Mouse (Mus musculus) kidney, postnatal 14 days (tissue): ENCODE results near the gene Ccdc73.
"Not testable (repeated sequence)": the region's sequence is repeated elsewhere in the genome, so short reads cannot be mapped to it uniquely, and the experiment has no call there.

Experiments used
- DNase-seq: peaks from one replicate; pipeline ENCODE4 v3.0.0; 2022; ENCODE audit warnings: mixed read lengths

Ccdc73 gene

DNA sequence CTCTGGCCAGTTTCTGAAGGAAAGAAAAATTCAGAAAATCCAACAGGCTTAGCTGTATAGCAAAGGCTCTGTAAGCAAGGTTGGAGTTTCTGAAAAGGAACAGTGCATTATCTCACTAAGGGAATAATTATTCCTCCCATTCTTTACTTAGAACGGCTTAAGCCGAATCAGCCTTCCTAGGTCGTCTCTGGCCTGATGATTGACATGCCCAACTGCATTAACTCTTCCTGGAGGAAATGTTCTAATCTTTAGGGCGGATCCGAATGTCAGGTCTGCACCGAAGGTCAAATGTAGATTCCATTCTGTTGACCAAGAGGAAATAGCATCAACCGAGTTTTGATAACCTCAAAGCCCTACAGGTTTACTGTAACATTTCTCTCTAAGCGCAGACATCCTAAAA, 11.2 kb downstream of the Ccdc73 start:
- no peak for DNase-seq

- DNase-seq, result no peak
These were observed 18.5 kb downstream of the Ccdc73 start for GRCm38 (mm10) chr2:104886109-104886508.

DNA sequence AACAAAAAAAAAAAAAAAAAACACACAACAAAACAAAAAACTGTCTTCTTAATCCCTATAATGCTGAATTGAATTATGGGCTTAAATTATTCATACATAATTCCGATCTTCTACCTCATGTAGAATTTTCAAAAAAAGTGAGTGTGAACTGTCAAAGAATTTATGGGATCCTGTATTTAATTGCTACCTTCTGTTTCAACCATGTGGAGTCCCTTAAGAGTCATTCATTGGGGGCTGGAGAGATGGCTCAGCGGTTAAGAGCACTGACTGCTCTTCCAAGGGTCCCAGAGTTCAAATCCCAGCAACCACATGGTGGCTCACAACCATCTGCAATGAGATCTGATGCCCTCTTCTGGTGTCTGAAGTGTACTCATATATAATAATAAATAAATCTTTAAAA, 19.7 kb downstream of the Ccdc73 start:
- DNase-seq, result not testable (repeated sequence)

GRCm38 (mm10) chr2:104887882-104888566, 20.4 kb downstream of the Ccdc73 start:
- DNase-seq, result peak; percentile 85

DNA sequence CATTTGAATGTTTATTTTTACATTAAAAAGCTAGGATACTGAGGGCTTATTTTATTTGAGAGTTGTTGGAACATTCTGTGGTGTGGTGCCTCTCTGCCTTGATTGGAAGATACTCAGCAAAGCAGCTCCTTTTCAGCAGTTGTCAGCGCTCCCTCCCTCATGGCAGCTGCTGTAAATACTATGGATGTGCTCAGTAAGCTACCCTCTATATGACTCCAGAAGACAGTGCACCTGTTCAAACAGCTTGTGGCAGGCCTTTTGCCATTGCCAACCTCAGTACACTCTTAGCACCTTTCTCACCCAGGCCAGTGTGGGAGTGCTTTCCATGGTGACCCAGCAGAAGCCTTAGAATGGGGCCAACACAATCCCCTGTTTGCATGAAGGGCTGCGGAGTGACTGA, 32.4 kb downstream of the Ccdc73 start:
- DNase-seq, result no peak

DNA sequence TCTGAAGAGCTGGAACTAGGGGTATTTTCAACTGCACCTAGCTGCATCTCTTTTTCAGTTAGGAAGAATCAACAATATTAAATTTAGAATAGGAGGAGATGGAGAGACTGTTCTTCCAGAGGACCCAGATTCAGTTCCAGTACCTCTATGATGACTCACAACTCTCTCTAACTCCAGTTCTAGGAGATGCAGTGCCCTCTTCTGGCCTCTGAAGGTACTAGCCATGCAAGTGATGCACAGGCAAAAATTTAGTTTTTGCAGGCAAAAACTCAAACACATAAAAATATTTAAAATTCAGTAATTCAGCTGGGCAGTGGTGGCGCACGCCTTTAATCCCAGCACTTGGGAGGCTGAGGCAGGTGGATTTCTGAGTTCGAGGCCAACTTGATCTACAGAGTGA, 48.1 kb downstream of the Ccdc73 start:
- DNase-seq, result no peak

DNA sequence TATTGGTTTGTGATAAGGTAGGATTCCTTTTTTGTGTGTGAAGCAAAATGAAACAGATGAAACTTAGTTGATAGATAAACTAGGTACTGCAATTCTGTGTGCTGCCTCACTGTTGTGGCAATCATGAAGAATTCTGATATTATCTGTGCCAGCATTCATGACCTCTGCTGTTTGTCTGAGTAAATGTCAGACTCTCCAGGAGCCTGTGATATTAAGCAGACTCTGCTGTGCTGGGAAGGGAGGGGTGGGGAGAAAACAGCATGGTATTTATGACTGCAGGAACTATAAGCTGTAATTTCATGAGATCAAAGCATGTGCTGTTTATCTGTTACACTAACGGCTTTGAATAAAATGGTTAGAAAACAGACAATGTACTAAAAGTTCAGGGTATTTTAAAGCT, 96.9 kb downstream of the Ccdc73 start:
- no peak for DNase-seq

DNA sequence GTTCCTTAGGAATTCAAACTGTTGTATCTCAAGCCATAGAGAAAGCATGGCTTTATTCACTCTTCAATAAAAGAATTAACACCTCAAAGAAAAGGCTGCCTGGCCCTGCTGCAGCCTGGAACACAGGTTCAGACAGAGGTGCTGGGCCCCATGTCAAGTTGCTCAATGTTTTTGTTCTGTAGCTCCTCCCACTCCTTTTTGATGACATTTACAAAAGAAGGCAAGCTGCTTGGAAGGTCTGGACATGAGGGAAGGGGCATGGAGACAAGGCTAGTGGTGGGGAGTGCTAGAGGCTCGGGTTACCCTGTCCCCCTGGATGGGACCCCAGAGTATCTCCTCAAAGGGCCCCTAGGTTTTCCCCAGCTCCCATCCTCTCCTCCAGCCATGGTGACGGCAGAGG, 114.1 kb downstream of the Ccdc73 start:
- no peak for DNase-seq

DNA sequence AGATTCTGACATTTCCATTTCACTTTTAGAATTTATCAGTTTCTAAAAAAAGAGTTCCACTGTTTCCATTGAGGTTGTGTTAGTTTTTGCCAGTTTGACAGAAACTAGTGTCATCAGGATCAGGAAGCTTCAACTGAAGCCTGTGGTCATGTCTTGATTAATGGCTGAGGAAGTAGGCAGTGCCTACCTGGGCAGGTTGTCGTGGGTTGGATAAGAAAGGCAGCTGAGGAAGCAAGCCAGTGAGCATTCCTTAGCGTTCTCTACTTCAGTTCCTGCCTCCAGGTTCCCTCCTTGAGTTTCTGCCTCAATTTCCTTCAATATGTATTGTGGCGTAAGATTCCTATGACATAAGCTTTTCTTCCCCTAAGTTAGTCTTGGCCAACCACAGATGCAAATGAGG, 118.2 kb downstream of the Ccdc73 start:
- no peak for DNase-seq

- DNase-seq, result no peak
These were observed 121.4 kb downstream of the Ccdc73 start for GRCm38 (mm10) chr2:104988974-104989373.

- no peak for DNase-seq
These were observed 126.8 kb downstream of the Ccdc73 start for GRCm38 (mm10) chr2:104994436-104994835.

DNA sequence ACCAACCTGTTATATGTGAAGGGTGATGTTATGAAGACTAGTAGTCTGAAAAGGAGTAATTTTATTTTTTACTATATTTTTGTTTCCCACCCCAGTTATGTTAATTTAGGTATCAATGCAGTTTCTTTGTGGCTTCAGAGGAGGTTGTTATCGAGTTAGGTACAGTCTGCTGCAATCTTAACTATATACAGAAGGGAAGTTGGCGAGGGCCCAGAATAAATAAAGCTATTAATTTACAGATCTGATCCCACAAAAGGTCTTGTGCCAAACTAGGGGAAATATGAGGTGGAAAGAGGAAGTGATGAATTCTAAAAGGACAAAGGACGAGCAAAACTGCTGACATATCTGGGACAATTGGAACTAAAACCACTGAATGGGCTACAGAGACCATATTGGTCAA, 128.6 kb downstream of the Ccdc73 start:
- no peak for DNase-seq

GRCm38 (mm10) chr2:105007236-105007635, 139.6 kb downstream of the Ccdc73 start:
- no peak for DNase-seq

GRCm38 (mm10) chr2:105016192-105016966, 148.8 kb downstream of the Ccdc73 start:
- no peak for DNase-seq

DNA sequence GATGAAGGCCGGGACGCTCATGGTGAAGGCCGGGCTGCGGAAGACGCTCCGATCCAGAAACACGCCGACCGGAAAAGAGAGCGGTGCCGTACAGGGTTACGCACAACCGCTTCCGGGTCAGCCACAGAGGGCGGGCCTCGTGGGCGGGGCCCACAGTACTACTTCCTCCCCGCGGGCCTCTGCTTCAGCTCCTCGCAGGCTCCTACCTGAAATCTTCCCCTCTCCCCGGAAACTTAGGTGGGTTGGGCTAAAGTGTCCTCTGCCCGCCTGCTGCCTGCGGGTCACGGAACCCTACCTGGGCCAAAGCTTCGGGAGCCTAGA, 149.3 kb downstream of the Ccdc73 start, which contains the start of gene Eif3m:
Gene Eif3m (minus strand): TSS at position 114 of the 321 bp plus-strand sequence.
- DNase-seq, result peak; percentile 96

GRCm38 (mm10) chr2:105017802-105018201, 150.2 kb downstream of the Ccdc73 start:
- no peak for DNase-seq

DNA sequence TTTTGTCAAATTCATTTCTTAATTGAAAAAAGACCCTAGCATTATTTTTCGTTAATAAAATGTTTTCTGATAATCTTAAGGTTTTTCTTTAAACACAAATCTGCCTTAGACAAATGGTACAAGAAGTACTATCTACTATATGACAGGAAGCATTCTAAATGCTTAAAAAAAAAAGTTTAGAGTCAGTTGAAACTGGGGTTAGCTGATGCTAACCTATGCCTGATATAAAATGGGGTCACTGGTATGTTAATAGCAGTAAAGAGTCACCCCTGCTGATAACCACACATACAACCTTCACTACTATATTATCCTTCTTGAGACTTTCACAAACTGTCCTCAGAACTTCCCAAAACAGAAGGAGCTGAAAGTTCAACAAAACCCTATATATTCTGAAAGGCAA, 151.9 kb downstream of the Ccdc73 start:
- no peak for DNase-seq

GRCm38 (mm10) chr2:105021256-105021655, 153.7 kb downstream of the Ccdc73 start:
- no peak for DNase-seq

DNA sequence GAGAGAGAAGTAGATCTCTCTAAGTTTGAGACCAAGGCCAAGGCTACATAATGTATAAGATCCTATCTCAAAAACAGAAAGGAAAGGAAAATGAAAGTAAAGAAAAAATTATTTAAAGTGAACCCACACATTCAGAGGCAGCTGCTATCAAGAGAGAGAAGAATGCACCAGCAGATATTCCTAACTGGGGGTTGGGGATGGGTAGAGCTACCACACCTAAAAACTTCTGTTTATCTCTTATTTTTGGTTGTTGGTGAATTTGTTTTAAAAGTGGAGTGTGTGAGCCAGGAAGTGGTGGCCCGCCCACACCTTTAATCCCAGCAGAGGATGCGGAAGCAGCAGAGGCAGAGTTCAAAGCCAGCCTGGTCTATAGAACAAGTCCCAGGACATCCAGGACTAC, 154.2 kb downstream of the Ccdc73 start:
- DNase-seq, result no peak

GRCm38 (mm10) chr2:105023031-105023615, 155.5 kb downstream of the Ccdc73 start:
- DNase-seq, result no peak

DNA sequence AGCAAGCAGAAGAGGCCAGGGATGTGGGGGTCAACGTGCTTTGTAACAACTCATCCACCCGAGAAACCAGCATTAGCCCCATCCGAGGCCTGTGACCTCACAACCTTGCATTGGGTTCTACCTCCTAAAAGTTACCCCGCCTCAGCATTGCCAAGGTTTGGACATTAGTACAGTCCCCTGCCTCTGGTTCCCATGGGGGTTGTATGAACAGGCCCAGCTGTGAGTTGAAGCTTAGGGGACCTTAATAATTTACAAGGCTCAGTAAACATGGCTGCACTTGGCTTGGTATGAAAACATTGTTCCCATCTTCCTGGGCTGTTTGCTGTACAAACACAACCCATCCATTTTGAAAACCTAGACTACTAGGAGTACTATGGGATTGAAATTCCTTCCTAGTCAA, 156.2 kb downstream of the Ccdc73 start:
- no peak for DNase-seq

DNA sequence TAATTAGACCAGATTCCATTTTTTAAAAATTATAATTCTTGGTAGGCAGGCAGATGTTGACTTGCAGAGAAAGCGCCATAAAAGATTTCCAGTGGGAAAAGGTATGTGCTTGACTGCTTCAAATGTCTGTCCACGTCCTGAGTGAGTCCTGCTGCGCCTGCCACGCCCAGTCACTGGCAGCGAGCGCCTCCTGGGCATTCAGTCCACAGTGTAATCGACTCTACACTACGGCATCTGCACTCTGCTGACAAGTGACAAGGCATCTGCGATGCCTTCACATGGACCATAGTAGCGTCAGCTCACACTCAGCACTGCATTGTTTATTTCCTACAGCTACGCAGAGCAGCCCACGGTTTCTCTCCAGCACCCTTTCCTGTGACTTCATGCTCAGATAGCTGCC, 158.0 kb downstream of the Ccdc73 start:
- not testable (repeated sequence) for DNase-seq

- DNase-seq, result no peak
These were observed 159.5 kb downstream of the Ccdc73 start for GRCm38 (mm10) chr2:105026950-105027695.
